ENCODE assay signal across 8 mouse cellular contexts in the genomic region with DNA sequence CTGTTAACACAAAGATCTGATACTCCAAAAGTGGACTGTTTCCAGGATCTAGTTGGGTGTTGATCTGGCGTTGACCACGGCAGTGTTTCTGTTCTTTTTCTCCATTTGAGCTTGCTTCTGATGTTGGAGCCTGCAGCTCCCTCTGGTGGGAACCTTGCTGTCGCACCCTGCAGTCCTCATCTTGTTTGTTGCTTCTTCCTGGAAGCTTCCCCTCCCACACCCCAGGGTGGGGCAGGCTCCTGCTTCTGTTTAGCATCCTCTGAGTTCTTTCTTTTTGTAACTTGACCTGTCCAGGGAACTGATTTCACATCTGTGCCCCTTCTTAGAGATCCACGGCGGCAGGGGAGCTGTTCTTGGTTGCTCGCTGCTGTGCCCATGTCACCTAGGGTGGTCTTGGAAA. TPM values are rescaled to one million over a fixed set of nuclear protein-coding genes. Genes with fewer than 3 reads are reported as not detected.
DNase-seq lines count a peak whose midpoint lies in the region; ATAC-seq and TF ChIP-seq lines count a peak whose summit lies in the region.

No protein-coding gene starts in this region.

- H3K36me3 ChIP-seq in neural tube, embryonic 15.5 days: no peaks in the 10 kb centered on the region
- no peaks in the 10 kb centered on the region for H3K36me3 ChIP-seq in kidney, postnatal 0 days (ENCODE audit: insufficient read depth, low read length)
- H3K36me3 ChIP-seq in liver, embryonic 13.5 days: no peaks in the 10 kb centered on the region

- H3K4me2 ChIP-seq in neural tube, embryonic 15.5 days: no peak overlapping the region
- H3K4me2 ChIP-seq in kidney, postnatal 0 days (ENCODE audit: low read length): no peak overlapping the region
- H3K4me2 ChIP-seq in liver, embryonic 13.5 days: no peak overlapping the region

- no peaks in the 10 kb centered on the region for H3K27me3 ChIP-seq in neural tube, embryonic 15.5 days (replicated peaks)
- H3K27me3 ChIP-seq in kidney, postnatal 0 days (ENCODE audit: insufficient read depth, low read length): no peaks in the 10 kb centered on the region
- no peaks in the 10 kb centered on the region for H3K27me3 ChIP-seq in liver, embryonic 13.5 days

- 30% methylated on average over 6 of the region's 6 CpGs for WGBS in neural tube, embryonic 15.5 days
- 17% methylated on average over 6 of the region's 6 CpGs for WGBS in kidney, postnatal 0 days
- WGBS in liver, embryonic 13.5 days (ENCODE audit: insufficient replicate concordance): 23% methylated on average over 6 of the region's 6 CpGs

- DNase-seq in neural tube, embryonic 10.5 days (ENCODE audit: extremely low spot score, low spot score): peak; percentile 23
- DNase-seq in adrenal gland, postnatal 10 days: peak; percentile 56
- peak; percentile 55 for DNase-seq in forelimb bud, embryonic 11.5 days (ENCODE audit: low read depth, low spot score)
- peak; percentile 83 for DNase-seq in kidney, postnatal 0 days (ENCODE audit: low spot score)
- peak; percentile 8 for DNase-seq in liver, embryonic 13.5 days
- DNase-seq in right cerebral cortex, postnatal 14 days: peak; percentile 48

- no peak overlapping the region for H3K9ac ChIP-seq in neural tube, embryonic 15.5 days (replicated peaks)
- H3K9ac ChIP-seq in kidney, postnatal 0 days (ENCODE audit: low read depth, low read length): no peak overlapping the region
- no peak overlapping the region for H3K9ac ChIP-seq in liver, embryonic 13.5 days

- TF ChIP-seq CTCF in kidney, postnatal 0 days (IDR thresholded peaks at IDR 0.05; ENCODE audit: low read depth): peak; percentile 78

- no peak overlapping the region for H3K4me3 ChIP-seq in neural tube, embryonic 15.5 days (replicated peaks)
- no peak overlapping the region for H3K4me3 ChIP-seq in kidney, postnatal 0 days (replicated peaks; ENCODE audit: low read depth, low read length)
- no peak overlapping the region for H3K4me3 ChIP-seq in liver, embryonic 13.5 days (replicated peaks)

- no peaks in the 10 kb centered on the region for H3K9me3 ChIP-seq in neural tube, embryonic 15.5 days (replicated peaks)
- no peaks in the 10 kb centered on the region for H3K9me3 ChIP-seq in kidney, postnatal 0 days (replicated peaks; ENCODE audit: low read length)
- no peaks in the 10 kb centered on the region for H3K9me3 ChIP-seq in liver, embryonic 13.5 days (replicated peaks)

- no peak for ATAC-seq in neural tube, embryonic 15.5 days (ENCODE audit: low FRiP score)
- ATAC-seq in kidney, postnatal 0 days (replicated peaks; ENCODE audit: low FRiP score, low read depth): peak; percentile 52; the same call in 1 of the 2 replicates
- no peak for ATAC-seq in liver, embryonic 13.5 days (ENCODE audit: low read depth)
- ATAC-seq in inflammation-experienced regulatory T-cells, adult 6 months: no peak

- H3K27ac ChIP-seq in neural tube, embryonic 15.5 days (replicated peaks): no peak overlapping the region
- H3K27ac ChIP-seq in kidney, postnatal 0 days: no peak overlapping the region
- no peak overlapping the region for H3K27ac ChIP-seq in liver, embryonic 13.5 days

- no peaks in the 10 kb centered on the region for H3K4me1 ChIP-seq in neural tube, embryonic 15.5 days
- H3K4me1 ChIP-seq in kidney, postnatal 0 days (replicated peaks; ENCODE audit: insufficient read depth, low read length): no peaks in the 10 kb centered on the region
- H3K4me1 ChIP-seq in liver, embryonic 13.5 days (replicated peaks): no peaks in the 10 kb centered on the region

RNA-seq across cellular contexts. Expression of gene Acpp, which starts 35.7 kb away (rescaled TPM):
- 0.97 and 1.4 TPM in 2 replicates for polyA plus RNA-seq in neural tube, embryonic 15.5 days (2015; fragmentation: Nextera tagmentation; extraction: Ambion mirVana)
- total RNA-seq in adrenal gland, postnatal 10 days (2021): 1 to 10 TPM in 1 of 2 experiments, under 1 TPM in 1; 0.96 to 1.6 TPM
- polyA plus RNA-seq in kidney, postnatal 0 days (2015; fragmentation: Nextera tagmentation; extraction: Ambion mirVana): 1.5 and 2.0 TPM in 2 replicates
- polyA plus RNA-seq in liver, embryonic 13.5 days (2015; fragmentation: Nextera tagmentation; extraction: Ambion mirVana): 0.07 and 0.14 TPM in 2 replicates
- 1 to 10 TPM; 2.3 to 6.1 (median 2.3) TPM for polyA plus RNA-seq in inflammation-experienced regulatory T-cells, adult 6 months (2017; shearing (Covaris generic))

Comparison
In these comparisons a context has a peak if more than half of its experiments do, and no peak if none do; other contexts are left out.
1. DNase-seq: peak in every context shown above with its lines; median percentile 83 in kidney, postnatal 0 days; 56 in adrenal gland, postnatal 10 days; 55 in forelimb bud, embryonic 11.5 days; 48 in right cerebral cortex, postnatal 14 days; 23 in neural tube, embryonic 10.5 days; 8 in liver, embryonic 13.5 days.